Mouse (Mus musculus): Measurements from ENCODE around the gene Sec16b. TPM values are rescaled to one million over a fixed set of nuclear protein-coding genes. Genes with fewer than 3 reads are reported as not detected.

Sec16b gene
- polyA plus RNA-seq, 1 experiment: 1.1 TPM

DNA sequence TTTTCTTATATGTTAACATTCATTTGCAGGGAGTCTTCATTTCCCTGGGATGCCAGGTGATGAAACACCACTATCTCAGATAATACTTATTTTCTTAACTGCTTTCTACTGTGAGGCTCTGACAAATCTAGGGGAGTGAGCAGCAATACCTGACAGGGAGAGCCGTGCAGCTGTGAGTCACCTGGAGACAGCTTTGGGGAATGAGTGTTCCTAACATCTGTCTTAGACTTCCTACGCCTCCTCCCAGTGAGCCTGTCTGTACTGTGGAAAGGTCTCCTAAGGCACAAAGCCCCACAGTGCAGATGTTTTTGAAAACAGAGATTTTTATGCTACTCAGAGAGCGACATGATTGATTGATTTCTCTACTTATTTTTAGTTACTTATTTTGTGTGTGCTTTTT, 25.6 kb upstream of the Sec16b start:
- H3K4me1 ChIP-seq (replicated peaks; ENCODE audit: control insufficient read depth, insufficient read depth, low read length): 0 out of 2 replicates have a peak, but pooled peaks cover 2% of the 10 kb centered on the region
- H3K27ac ChIP-seq (ENCODE audit: control insufficient read depth, insufficient read depth, low read length): no peak overlapping the region
- whole genome bisulfite sequencing: 62% methylated on average over 3 of the region's 3 CpGs
- no peaks in the 10 kb centered on the region for H3K36me3 ChIP-seq (ENCODE audit: control insufficient read depth, insufficient read depth, low read length)
- DNase-seq: no peak
- H3K4me3 ChIP-seq (ENCODE audit: control insufficient read depth, insufficient read depth, low read length): no peak overlapping the region
- TF ChIP-seq POLR2A (IDR thresholded peaks at IDR 0.05; ENCODE audit: control insufficient read depth, extremely low read depth, insufficient read depth, low read length, poor library complexity) (no peak), CTCF (IDR thresholded peaks at IDR 0.05; ENCODE audit: borderline replicate concordance, control insufficient read depth, extremely low read depth, insufficient read depth, low read length, poor library complexity) (no peak)
- no peaks in the 10 kb centered on the region for H3K27me3 ChIP-seq (ENCODE audit: control insufficient read depth, insufficient read depth, low read length)

DNA sequence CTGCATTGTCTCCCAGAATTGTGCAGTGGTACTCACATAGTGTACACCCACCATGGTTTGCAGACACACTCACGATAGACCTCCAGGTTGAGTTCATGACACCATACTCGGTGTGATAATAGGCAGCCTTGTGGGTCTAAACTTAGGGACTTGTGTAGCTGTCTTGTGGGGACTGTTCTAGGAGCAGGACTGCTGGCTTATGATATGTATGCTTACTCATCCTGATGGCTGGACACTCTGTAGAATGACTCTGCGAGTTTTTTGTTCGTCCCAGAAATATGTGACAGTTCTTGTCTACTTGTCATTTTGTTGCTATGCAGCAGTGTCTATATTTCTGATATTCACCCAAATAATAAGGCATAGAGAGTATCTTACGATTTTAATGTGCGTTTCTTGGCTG, 24.9 kb upstream of the Sec16b start:
- Histone ChIP-seq H3K27me3 (ENCODE audit: control insufficient read depth, insufficient read depth, low read length) (no peaks in the 10 kb centered on the region), H3K36me3 (ENCODE audit: control insufficient read depth, insufficient read depth, low read length) (no peaks in the 10 kb centered on the region), H3K4me3 (ENCODE audit: control insufficient read depth, insufficient read depth, low read length) (no peak overlapping the region), H3K4me1 (replicated peaks; ENCODE audit: control insufficient read depth, insufficient read depth, low read length) (0 out of 2 replicates have a peak, but pooled peaks cover 2% of the 10 kb centered on the region), H3K27ac (ENCODE audit: control insufficient read depth, insufficient read depth, low read length) (no peak overlapping the region)
- 84% methylated on average over 6 of the region's 6 CpGs for WGBS
- no peak for DNase-seq
- TF ChIP-seq POLR2A (IDR thresholded peaks at IDR 0.05; ENCODE audit: control insufficient read depth, extremely low read depth, insufficient read depth, low read length, poor library complexity) (no peak), CTCF (IDR thresholded peaks at IDR 0.05; ENCODE audit: borderline replicate concordance, control insufficient read depth, extremely low read depth, insufficient read depth, low read length, poor library complexity) (no peak)

DNA sequence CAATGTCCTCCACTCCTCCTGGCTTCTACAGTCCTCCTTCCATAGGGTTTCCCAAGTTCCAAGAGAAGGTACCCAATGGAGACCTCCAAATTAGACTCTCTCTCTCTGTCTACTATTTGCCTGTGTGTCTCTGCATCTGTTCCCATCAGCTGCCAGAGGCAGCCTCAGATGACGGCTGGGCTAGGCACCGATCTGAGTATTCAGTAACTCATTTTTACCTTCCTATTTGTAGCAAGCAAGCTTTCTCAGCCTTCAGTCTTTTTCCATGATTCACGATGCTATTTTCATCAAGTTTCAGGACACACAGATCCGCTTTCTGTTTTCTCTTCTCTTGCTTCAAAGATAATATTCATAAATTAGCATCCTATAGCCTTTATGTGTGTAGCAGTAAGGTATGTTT, 22.4 kb upstream of the Sec16b start:
- WGBS: 97% methylated on average over 4 of the region's 4 CpGs
- Histone ChIP-seq H3K36me3 (ENCODE audit: control insufficient read depth, insufficient read depth, low read length) (no peaks in the 10 kb centered on the region), H3K4me1 (replicated peaks; ENCODE audit: control insufficient read depth, insufficient read depth, low read length) (0 out of 2 replicates have a peak, but pooled peaks cover 2% of the 10 kb centered on the region), H3K27ac (ENCODE audit: control insufficient read depth, insufficient read depth, low read length) (no peak overlapping the region), H3K27me3 (ENCODE audit: control insufficient read depth, insufficient read depth, low read length) (no peaks in the 10 kb centered on the region), H3K4me3 (ENCODE audit: control insufficient read depth, insufficient read depth, low read length) (no peak overlapping the region)
- no peak for DNase-seq
- no peak for TF ChIP-seq POLR2A (IDR thresholded peaks at IDR 0.05; ENCODE audit: control insufficient read depth, extremely low read depth, insufficient read depth, low read length, poor library complexity)

DNA sequence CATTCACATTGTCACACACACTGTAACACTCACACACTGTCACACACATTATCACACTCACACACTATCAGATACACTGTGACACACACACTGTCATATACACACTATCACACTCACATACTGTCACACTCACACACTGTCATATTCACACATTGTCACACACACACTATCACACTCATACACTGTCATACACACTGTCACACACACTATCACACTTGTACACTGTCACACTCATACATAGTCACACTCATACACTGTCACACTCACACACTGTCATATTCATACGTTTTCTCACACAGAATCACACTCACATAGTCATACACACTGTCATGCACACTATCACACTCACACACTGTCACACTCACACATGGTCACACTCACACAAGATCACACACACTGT, 5.9 kb upstream of the Sec16b start:
- Histone ChIP-seq H3K27me3 (ENCODE audit: control insufficient read depth, insufficient read depth, low read length) (no peaks in the 10 kb centered on the region), H3K27ac (ENCODE audit: control insufficient read depth, insufficient read depth, low read length) (no peak overlapping the region), H3K4me3 (ENCODE audit: control insufficient read depth, insufficient read depth, low read length) (no peak overlapping the region), H3K36me3 (ENCODE audit: control insufficient read depth, insufficient read depth, low read length) (no peaks in the 10 kb centered on the region), H3K4me1 (replicated peaks; ENCODE audit: control insufficient read depth, insufficient read depth, low read length) (no peaks in the 10 kb centered on the region)
- WGBS: 79% methylated on average over 1 of the region's 1 CpGs
- DNase-seq: no peak
- TF ChIP-seq POLR2A (IDR thresholded peaks at IDR 0.05; ENCODE audit: control insufficient read depth, extremely low read depth, insufficient read depth, low read length, poor library complexity) (no peak), CTCF (IDR thresholded peaks at IDR 0.05; ENCODE audit: borderline replicate concordance, control insufficient read depth, extremely low read depth, insufficient read depth, low read length, poor library complexity) (no peak)

DNA sequence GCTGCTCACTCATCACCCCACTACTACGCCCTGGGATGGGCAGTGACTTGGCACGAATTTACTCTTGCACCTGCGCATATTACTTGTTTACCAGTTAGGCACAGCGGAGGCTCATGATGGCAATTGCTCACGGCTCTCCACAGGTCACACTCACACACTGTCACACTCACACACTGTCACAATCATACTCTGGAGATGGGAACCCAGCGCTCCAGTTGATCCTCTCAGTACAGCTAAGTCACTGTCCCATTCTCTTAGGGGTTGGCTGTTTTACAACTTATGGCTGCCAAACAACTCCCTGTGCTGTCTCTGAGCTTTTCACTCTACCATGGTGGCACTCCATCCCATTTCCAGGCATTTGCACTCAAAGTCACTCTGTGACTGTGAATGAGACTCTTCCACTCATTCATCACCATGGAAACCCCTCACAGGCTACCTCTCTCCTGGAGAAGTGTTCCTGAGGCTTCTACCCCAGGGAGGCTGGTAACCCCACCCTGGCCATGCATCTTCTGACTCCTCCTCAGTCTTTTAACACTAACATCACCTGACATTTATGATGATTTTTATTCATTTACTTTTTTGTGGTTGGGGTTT, 5.1 kb upstream of the Sec16b start:
- Histone ChIP-seq H3K4me1 (replicated peaks; ENCODE audit: control insufficient read depth, insufficient read depth, low read length) (no peaks in the 10 kb centered on the region), H3K36me3 (ENCODE audit: control insufficient read depth, insufficient read depth, low read length) (no peaks in the 10 kb centered on the region), H3K27me3 (ENCODE audit: control insufficient read depth, insufficient read depth, low read length) (no peaks in the 10 kb centered on the region), H3K4me3 (ENCODE audit: control insufficient read depth, insufficient read depth, low read length) (no peak overlapping the region), H3K27ac (ENCODE audit: control insufficient read depth, insufficient read depth, low read length) (no peak overlapping the region)
- 93% methylated on average over 6 of the region's 6 CpGs for WGBS
- TF ChIP-seq CTCF (IDR thresholded peaks at IDR 0.05; ENCODE audit: borderline replicate concordance, control insufficient read depth, extremely low read depth, insufficient read depth, low read length, poor library complexity) (no peak), POLR2A (IDR thresholded peaks at IDR 0.05; ENCODE audit: control insufficient read depth, extremely low read depth, insufficient read depth, low read length, poor library complexity) (no peak)
- DNase-seq: no peak

DNA sequence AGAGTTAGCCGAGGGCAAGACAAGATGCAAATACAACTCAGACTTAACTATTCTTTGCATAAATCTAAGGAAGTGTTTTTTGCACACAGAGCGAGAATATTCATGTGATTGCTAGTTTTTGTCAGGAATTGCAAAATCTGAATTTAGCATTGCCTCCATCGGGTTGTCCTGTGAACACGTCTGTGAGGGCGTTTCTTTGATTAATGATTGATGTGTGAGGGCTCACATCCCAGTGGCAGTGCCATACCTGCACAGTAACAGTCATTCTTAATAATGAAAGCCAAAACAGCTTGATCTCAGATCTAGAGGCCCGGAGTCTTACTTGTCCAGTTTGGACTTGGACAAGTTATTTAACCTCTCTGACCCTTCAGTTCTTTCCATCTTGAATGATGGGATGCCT, 3.5 kb upstream of the Sec16b start:
- H3K36me3 ChIP-seq (ENCODE audit: control insufficient read depth, insufficient read depth, low read length): no peaks in the 10 kb centered on the region
- no peaks in the 10 kb centered on the region for H3K27me3 ChIP-seq (ENCODE audit: control insufficient read depth, insufficient read depth, low read length)
- no peak for TF ChIP-seq CTCF (IDR thresholded peaks at IDR 0.05; ENCODE audit: borderline replicate concordance, control insufficient read depth, extremely low read depth, insufficient read depth, low read length, poor library complexity)
- no peak for TF ChIP-seq POLR2A (IDR thresholded peaks at IDR 0.05; ENCODE audit: control insufficient read depth, extremely low read depth, insufficient read depth, low read length, poor library complexity)
- H3K4me1 ChIP-seq (replicated peaks; ENCODE audit: control insufficient read depth, insufficient read depth, low read length): no peaks in the 10 kb centered on the region
- H3K4me3 ChIP-seq (ENCODE audit: control insufficient read depth, insufficient read depth, low read length): no peak overlapping the region
- WGBS: 93% methylated on average over 6 of the region's 6 CpGs
- DNase-seq: no peak
- H3K27ac ChIP-seq (ENCODE audit: control insufficient read depth, insufficient read depth, low read length): no peak overlapping the region

DNA sequence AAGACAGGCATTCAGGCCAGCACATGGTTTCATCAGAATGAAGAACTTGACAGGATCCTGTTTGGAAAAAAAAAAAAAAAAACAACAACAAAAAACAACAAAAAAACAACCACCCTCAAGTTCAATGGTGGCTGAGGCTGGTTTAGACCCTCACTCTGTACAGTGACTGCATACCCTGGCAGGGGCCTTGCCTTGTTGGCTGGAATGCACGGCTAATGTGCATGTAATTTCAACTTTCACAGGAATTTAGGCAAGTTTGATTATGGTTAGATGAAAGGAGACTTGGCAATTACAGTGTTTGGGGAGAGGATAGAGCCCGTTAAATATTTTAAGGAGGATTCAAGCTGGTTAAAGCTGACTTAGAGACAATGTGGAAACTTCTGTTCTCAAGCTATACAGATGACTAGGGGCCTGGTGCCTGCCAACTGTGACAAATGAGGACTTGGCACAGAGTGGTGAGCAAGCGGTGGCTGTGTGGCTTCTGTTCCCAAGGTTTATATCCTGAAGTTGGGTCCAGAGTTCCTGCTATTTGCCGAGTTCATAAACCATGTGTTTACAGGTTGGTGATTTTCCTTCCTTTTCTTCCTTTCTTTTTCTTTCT, 567 bp downstream of the Sec16b start:
- no peak for DNase-seq
- WGBS: 83% methylated on average over 4 of the region's 4 CpGs

More for the DNA sequence above, 567 bp downstream of the Sec16b start:
- Histone ChIP-seq H3K4me1 (replicated peaks; ENCODE audit: control insufficient read depth, insufficient read depth, low read length) (no peaks in the 10 kb centered on the region), H3K27me3 (ENCODE audit: control insufficient read depth, insufficient read depth, low read length) (no peaks in the 10 kb centered on the region), H3K27ac (ENCODE audit: control insufficient read depth, insufficient read depth, low read length) (no peak overlapping the region), H3K4me3 (ENCODE audit: control insufficient read depth, insufficient read depth, low read length) (no peak overlapping the region), H3K36me3 (ENCODE audit: control insufficient read depth, insufficient read depth, low read length) (no peaks in the 10 kb centered on the region)
- TF ChIP-seq CTCF (IDR thresholded peaks at IDR 0.05; ENCODE audit: borderline replicate concordance, control insufficient read depth, extremely low read depth, insufficient read depth, low read length, poor library complexity) (no peak), POLR2A (IDR thresholded peaks at IDR 0.05; ENCODE audit: control insufficient read depth, extremely low read depth, insufficient read depth, low read length, poor library complexity) (no peak)
